Mouse (Mus musculus): ENCODE measurements around the gene Slc17a5. TPM values are rescaled to one million over a fixed set of nuclear protein-coding genes. Genes with fewer than 3 reads are reported as not detected.

The Slc17a5 gene
- polyA plus RNA-seq, 2 experiments = 12.1 to 15.1 TPM

DNA sequence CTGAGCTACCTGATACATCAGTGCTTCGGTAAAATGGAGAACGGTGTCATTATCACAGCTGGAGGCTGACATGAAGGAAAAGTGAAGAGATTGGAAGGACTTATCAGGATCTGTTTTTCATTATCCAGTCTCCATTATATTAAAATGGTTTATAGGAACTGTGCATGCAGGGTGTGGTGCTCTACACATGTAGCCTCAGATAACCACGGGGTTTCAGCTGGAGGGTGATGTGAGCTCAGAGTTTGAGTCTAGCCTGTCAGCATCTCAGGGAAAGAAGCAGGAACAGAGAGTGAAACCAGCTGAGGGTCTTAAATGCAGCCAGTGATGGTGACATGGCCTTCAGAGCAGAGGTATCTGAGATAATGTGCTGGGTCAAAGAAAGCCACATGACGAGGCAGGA is 28.4 kb downstream of the Slc17a5 start:
- H3K27ac ChIP-seq (replicated peaks; ENCODE audit: low read depth, low read length) = no peak overlapping the region
- ATAC-seq (ENCODE audit: low FRiP score, low read depth) = no peak
- no peaks in the 10 kb centered on the region for H3K27me3 ChIP-seq (ENCODE audit: control insufficient read depth, insufficient read depth, low read length)
- no peak overlapping the region for H3K9ac ChIP-seq (ENCODE audit: low read depth, low read length, severe bottlenecking)
- 0 out of 2 replicates have a peak, but pooled peaks cover 10% of the 10 kb centered on the region for H3K36me3 ChIP-seq (ENCODE audit: control insufficient read depth, insufficient read depth, low read length)
- H3K4me3 ChIP-seq (replicated peaks; ENCODE audit: low read length) = no peak overlapping the region
- DNase-seq (ENCODE audit: low spot score) = no peak
- H3K9me3 ChIP-seq (ENCODE audit: control insufficient read depth, low read length) = no peaks in the 10 kb centered on the region
- TF ChIP-seq POLR2A (IDR thresholded peaks at IDR 0.05; ENCODE audit: borderline replicate concordance, extremely low read depth, insufficient read depth, insufficient read length) = no peak
- no peak overlapping the region for H3K4me2 ChIP-seq (replicated peaks; ENCODE audit: low read depth, low read length, severe bottlenecking)
- 75% methylated on average over 4 of the region's 4 CpGs for WGBS
- H3K4me1 ChIP-seq (ENCODE audit: control insufficient read depth, insufficient read depth, low read length) = no peaks in the 10 kb centered on the region

DNA sequence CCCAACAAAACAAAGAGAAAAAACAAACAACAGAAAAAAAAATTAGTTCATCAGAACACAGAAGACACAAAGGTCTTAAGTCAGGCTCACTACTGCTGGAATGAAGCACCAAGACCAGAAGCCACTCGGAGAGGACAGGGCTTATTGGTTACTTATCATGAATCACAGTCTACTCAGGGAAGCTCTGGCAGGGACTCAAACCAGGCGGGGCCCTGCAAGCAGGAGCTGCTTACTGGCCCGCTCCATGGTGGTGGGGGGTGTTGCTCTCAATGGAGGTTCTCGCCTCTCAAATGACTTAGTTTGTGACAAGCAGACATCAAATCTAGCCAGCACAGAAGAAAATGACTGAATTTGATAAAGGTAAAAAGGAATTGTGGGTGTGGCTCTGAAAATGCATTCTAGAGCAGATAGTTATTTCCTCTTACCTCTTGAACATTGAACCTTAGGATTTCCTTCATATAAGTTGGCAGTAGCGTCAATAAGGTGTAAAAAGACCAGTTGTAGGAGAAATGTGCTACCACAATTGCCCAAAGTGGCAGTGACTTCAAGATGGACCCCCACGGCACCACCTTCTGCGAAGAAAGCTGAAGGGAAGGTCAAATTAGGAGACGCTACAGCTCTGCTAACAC is 29.1 kb downstream of the Slc17a5 start:
- WGBS = 92% methylated on average over 8 of the region's 8 CpGs

DNA sequence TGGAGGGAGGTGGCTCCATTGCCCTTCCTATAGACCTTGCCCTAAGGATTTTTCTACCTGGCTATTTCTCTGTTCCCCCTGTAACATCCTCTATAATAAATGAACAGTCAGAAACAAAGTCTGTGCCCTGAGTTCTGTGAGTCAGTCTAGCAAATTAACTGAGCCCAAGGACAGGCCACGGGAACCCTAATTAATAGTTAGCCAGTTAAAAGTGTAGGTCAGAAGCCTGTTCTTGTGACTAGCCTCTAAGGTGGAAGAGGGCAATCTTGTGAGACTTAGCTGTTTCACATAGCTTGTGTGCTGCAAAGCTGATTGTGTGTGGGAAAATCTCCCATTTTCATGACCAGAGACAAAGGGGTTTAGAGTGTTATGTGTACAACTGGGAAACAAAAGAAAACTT is 30.8 kb downstream of the Slc17a5 start:
- no peak overlapping the region for H3K27ac ChIP-seq (replicated peaks; ENCODE audit: low read depth, low read length)
- ATAC-seq (ENCODE audit: low FRiP score, low read depth) (no peak), DNase-seq (ENCODE audit: low spot score) (no peak)
- H3K4me1 ChIP-seq (ENCODE audit: control insufficient read depth, insufficient read depth, low read length) = no peaks in the 10 kb centered on the region
- no peak for TF ChIP-seq POLR2A (IDR thresholded peaks at IDR 0.05; ENCODE audit: borderline replicate concordance, extremely low read depth, insufficient read depth, insufficient read length)
- no peaks in the 10 kb centered on the region for H3K9me3 ChIP-seq (ENCODE audit: control insufficient read depth, low read length)
- WGBS = 75% methylated on average over 1 of the region's 1 CpGs
- no peaks in the 10 kb centered on the region for H3K27me3 ChIP-seq (ENCODE audit: control insufficient read depth, insufficient read depth, low read length)
- H3K36me3 ChIP-seq (ENCODE audit: control insufficient read depth, insufficient read depth, low read length) = 0 out of 2 replicates have a peak, but pooled peaks cover 10% of the 10 kb centered on the region
- H3K9ac ChIP-seq (ENCODE audit: low read depth, low read length, severe bottlenecking) = no peak overlapping the region
- no peak overlapping the region for H3K4me2 ChIP-seq (replicated peaks; ENCODE audit: low read depth, low read length, severe bottlenecking)
- H3K4me3 ChIP-seq (replicated peaks; ENCODE audit: low read length) = no peak overlapping the region

More for the DNA sequence above, 29.1 kb downstream of the Slc17a5 start:
- Histone ChIP-seq H3K36me3 (ENCODE audit: control insufficient read depth, insufficient read depth, low read length) (0 out of 2 replicates have a peak, but pooled peaks cover 10% of the 10 kb centered on the region), H3K9me3 (ENCODE audit: control insufficient read depth, low read length) (no peaks in the 10 kb centered on the region), H3K4me1 (ENCODE audit: control insufficient read depth, insufficient read depth, low read length) (no peaks in the 10 kb centered on the region), H3K9ac (ENCODE audit: low read depth, low read length, severe bottlenecking) (no peak overlapping the region), H3K4me3 (replicated peaks; ENCODE audit: low read length) (no peak overlapping the region), H3K4me2 (replicated peaks; ENCODE audit: low read depth, low read length, severe bottlenecking) (no peak overlapping the region), H3K27ac (replicated peaks; ENCODE audit: low read depth, low read length) (no peak overlapping the region), H3K27me3 (ENCODE audit: control insufficient read depth, insufficient read depth, low read length) (no peaks in the 10 kb centered on the region)
- no peak for ATAC-seq (ENCODE audit: low FRiP score, low read depth)
- DNase-seq (ENCODE audit: low spot score) = no peak
- TF ChIP-seq POLR2A (IDR thresholded peaks at IDR 0.05; ENCODE audit: borderline replicate concordance, extremely low read depth, insufficient read depth, insufficient read length) = no peak

DNA sequence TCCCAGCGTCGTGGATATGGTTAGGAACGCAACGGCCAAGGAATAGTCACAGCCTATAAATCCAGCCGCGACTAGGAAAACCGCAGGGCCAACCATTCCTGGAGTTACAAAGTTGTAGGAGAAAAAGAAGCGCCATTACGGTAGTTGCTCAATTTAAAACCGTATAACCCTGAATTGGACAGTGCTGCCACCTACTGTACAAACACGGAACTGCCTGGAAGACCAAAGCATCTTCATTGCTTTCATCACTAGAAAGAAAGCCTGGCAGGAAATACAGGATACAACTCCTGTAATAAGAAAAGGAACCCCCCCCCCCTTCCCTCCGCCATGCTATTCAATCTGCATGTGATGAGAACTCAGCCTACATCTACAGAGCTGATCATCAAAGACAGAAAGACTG is 34.9 kb downstream of the Slc17a5 start:
- TF ChIP-seq POLR2A (IDR thresholded peaks at IDR 0.05; ENCODE audit: borderline replicate concordance, extremely low read depth, insufficient read depth, insufficient read length) = no peak
- Histone ChIP-seq H3K27ac (replicated peaks; ENCODE audit: low read depth, low read length) (no peak overlapping the region), H3K4me2 (replicated peaks; ENCODE audit: low read depth, low read length, severe bottlenecking) (no peak overlapping the region), H3K4me3 (replicated peaks; ENCODE audit: low read length) (no peak overlapping the region), H3K36me3 (ENCODE audit: control insufficient read depth, insufficient read depth, low read length) (peaks cover 13% of the 10 kb centered on the region; the same call in 1 of the 2 replicates), H3K9me3 (ENCODE audit: control insufficient read depth, low read length) (no peaks in the 10 kb centered on the region), H3K27me3 (ENCODE audit: control insufficient read depth, insufficient read depth, low read length) (no peaks in the 10 kb centered on the region), H3K9ac (ENCODE audit: low read depth, low read length, severe bottlenecking) (no peak overlapping the region), H3K4me1 (ENCODE audit: control insufficient read depth, insufficient read depth, low read length) (no peaks in the 10 kb centered on the region)
- ATAC-seq (ENCODE audit: low FRiP score, low read depth) (no peak), DNase-seq (ENCODE audit: low spot score) (peak; percentile 87)
- 31% methylated on average over 12 of the region's 12 CpGs for WGBS

DNA sequence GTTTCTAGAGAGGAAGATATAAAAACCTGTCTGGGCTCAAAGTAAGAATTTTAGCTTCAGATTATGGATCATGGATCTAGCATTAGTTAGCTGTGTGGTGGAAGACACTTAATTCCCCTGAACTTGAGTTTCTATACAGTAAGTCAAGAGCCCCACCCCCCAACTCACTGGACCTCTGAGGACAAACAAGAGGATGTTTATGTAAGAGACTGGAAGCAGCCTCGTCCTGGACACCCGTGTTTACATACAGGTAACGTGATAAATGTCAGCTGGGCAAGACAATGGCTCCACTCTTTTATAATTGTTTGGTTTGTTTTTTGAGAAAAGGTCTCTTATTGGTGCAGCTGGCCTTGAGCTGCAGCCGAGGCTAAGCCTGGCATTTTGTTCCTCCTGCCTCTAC is 36.1 kb downstream of the Slc17a5 start:
- peaks cover 10% of the 10 kb centered on the region; the same call in 1 of the 2 replicates for H3K36me3 ChIP-seq (ENCODE audit: control insufficient read depth, insufficient read depth, low read length)
- no peak overlapping the region for H3K4me3 ChIP-seq (replicated peaks; ENCODE audit: low read length)
- no peak for ATAC-seq (ENCODE audit: low FRiP score, low read depth)
- no peak for DNase-seq (ENCODE audit: low spot score)
- H3K9me3 ChIP-seq (ENCODE audit: control insufficient read depth, low read length) = no peaks in the 10 kb centered on the region
- H3K27ac ChIP-seq (replicated peaks; ENCODE audit: low read depth, low read length) = no peak overlapping the region
- H3K27me3 ChIP-seq (ENCODE audit: control insufficient read depth, insufficient read depth, low read length) = no peaks in the 10 kb centered on the region
- 78% methylated on average over 4 of the region's 4 CpGs for WGBS
- H3K4me2 ChIP-seq (replicated peaks; ENCODE audit: low read depth, low read length, severe bottlenecking) = no peak overlapping the region
- no peaks in the 10 kb centered on the region for H3K4me1 ChIP-seq (ENCODE audit: control insufficient read depth, insufficient read depth, low read length)
- no peak for TF ChIP-seq POLR2A (IDR thresholded peaks at IDR 0.05; ENCODE audit: borderline replicate concordance, extremely low read depth, insufficient read depth, insufficient read length)
- H3K9ac ChIP-seq (ENCODE audit: low read depth, low read length, severe bottlenecking) = no peak overlapping the region
